In genomic region chr9:94199864-94200263, GRCm38 (mm10) we compare ENCODE assay signal across 20 mouse cellular contexts.
DNase-seq lines count a peak whose midpoint lies in the region; ATAC-seq lines count a peak whose summit lies in the region.
"Had no signal": no experiment of that assay in that cellular context is flagged by ENCODE, and none has a peak within 500 bp of the region (broad histone marks: within the 10 kb centered on the region; RNA-seq: fewer than 3 reads in every experiment).

No protein-coding gene starts in this region.

- peak; percentile 74 for ATAC-seq in frontal cortex, adult (ENCODE audit: low TSS enrichment)
- ATAC-seq: activated CD4-positive, CD25-positive, alpha-beta regulatory T cell, adult 4 months; CD4-positive, CD25-positive, alpha-beta regulatory T cell, adult 4 months; forebrain, embryonic 14.5 days; forebrain, embryonic 16.5 days; Patski had no signal

- no peak for DNase-seq in frontal cortex, postnatal 10 days (ENCODE audit: low spot score in 2 of 2)
- peak; percentile 31 for DNase-seq in left cerebral cortex, adult 11 months (ENCODE audit: low spot score)
- DNase-seq in left cerebral cortex, adult 8-10 months (ENCODE audit: low spot score in 2 of 2) = no peak
- DNase-seq in brain, adult 2 months (ENCODE audit: low read depth, low spot score) = peak; percentile 59
- no peak for DNase-seq in adrenal gland, postnatal 4 days (ENCODE audit: low spot score in 2 of 2)
- DNase-seq: adrenal gland, adult 8-10 months; adrenal gland, postnatal 14 days; adrenal gland, postnatal 36 days; B cell, adult 2 months; cerebellum, adult 11-12 months; cerebellum, adult 2 months; cerebellum, adult 9-10 months; cerebellum, postnatal 10 days; cerebellum, postnatal 25 days had no signal

Comparison
In these comparisons a context has a peak if more than half of its experiments do, and no peak if none do; other contexts are left out.
1. DNase-seq: peak in left cerebral cortex, adult 11 months (single experiment) and brain, adult 2 months (single experiment); none in frontal cortex, postnatal 10 days (0 of 2), left cerebral cortex, adult 8-10 months (0 of 2) and adrenal gland, postnatal 4 days (0 of 2).